Mouse (Mus musculus): ENCODE measurements around the gene Fbxw21.

Fbxw21 gene

DNA sequence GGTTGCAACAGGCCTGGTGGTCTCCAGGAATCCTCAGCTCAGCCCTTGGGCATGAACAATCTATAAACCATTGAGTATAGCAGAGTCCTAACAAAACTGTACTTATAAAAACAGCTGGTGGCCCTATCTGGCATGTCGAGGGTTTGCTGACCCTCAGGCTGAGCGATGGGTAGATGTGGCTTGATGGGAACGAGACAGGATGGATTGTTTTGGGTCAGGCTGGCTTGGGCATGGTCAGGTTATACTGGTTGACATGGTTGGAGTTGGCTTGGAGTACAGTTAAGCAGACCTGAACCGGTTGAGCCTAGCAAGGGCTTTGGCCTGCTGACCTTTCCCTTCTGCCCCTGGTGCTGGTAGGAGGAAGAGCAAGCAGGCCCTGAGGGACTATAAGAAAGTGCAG lies 50.7 kb downstream of the Fbxw21 start:
- no peak for DNase-seq (ENCODE audit: low spot score)

DNA sequence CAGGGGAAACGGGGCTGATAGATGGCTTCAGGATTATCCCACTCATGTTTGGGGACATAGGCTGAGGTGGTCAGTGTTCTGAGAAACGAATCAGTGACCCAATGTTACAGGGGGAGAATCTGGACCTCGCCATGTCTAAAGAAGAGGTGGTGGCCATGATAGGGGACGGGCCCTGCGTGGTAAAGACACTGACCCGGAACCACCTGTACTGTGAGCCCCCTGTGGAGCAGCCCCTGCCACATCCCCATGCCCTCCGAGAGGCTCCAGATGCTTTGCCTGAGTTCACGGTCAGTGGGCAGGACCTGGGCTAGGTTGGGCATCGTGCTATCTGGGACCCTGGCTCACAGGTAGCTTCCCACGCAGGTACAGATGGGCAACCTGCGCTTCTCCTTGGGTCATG lies 51.6 kb downstream of the Fbxw21 start:
- DNase-seq (ENCODE audit: low spot score) = no peak

DNA sequence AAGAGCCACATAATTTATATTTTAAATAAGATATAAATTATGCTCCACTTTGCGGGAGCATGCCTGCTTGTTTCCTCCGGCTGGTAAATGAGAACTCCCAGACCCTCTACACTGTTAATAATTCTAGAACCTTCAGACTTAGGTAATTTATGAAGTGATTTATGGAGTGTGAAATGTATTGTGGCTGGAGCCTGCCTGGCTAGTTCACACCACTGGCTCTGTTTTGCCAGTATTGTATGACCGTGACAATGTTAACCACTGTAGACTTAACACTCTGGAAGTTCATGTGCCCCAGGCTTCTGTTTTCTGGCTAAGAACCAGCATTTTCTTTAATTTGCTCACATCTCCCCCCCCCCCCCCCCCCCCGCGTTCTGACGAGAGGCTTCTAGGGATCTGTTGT lies 54.5 kb downstream of the Fbxw21 start:
- DNase-seq (ENCODE audit: low spot score) = no peak

DNA sequence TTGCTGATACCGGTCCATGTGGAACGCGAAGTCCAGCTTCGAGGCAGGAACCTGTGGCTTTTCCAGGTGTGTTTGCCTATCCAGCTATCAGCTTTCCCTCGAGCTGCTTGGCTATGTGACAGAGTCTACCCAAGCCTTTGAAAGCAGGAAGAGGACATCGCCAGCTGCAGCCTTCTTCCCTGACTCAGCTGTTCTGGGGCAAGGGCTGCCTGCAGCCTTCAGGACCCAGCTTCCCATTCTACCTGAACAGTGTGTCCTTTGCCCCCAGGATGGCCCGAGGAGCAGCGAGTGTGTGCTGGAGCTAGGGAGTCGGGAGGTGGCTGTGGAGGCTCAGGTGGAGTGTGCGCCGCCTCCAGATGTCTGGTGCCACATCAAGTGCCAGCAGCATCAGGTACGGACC lies 56.2 kb downstream of the Fbxw21 start:
- DNase-seq (ENCODE audit: low spot score) = no peak

- DNase-seq (ENCODE audit: low spot score) = no peak
Observed at GRCm38 (mm10) chr9:109105011-109105410, 56.8 kb downstream of the Fbxw21 start.

- DNase-seq (ENCODE audit: low spot score) = no peak
Observed at GRCm38 (mm10) chr9:109104083-109104482, 57.8 kb downstream of the Fbxw21 start.

GRCm38 (mm10) chr9:109103250-109103649 lies 58.6 kb downstream of the Fbxw21 start:
- no peak for DNase-seq (ENCODE audit: low spot score)

- DNase-seq (ENCODE audit: low spot score) = no peak
Observed at GRCm38 (mm10) chr9:109102541-109102940, 59.3 kb downstream of the Fbxw21 start.

DNA sequence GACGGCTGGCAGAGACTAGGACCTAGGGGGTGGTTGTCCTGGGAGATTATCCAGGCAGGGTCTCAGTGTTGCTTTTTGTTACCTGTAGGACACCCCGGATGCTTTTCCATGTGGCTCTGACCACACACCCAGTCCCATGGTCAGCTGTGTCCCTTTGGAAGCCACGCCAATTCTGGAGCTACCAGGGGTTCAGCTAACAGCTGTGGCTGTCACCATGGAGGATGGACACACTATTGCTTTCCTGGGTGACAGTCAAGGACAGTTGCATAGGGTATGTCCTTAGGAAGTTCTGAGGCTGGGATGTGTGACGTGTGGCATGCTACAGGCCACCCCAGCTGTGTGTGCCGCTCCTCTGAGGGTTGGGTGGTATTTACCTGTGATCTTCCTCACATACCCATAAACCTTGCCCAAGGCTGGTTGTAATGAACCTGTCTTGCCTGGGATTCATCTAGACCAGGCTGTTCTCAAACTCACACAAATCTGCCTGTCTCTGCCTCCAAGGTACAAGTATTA lies 59.9 kb downstream of the Fbxw21 start:
- DNase-seq (ENCODE audit: low spot score) = no peak

GRCm38 (mm10) chr9:109100307-109100928 lies 61.4 kb downstream of the Fbxw21 start:
- DNase-seq (ENCODE audit: low spot score) = no peak

- DNase-seq (ENCODE audit: low spot score) = no peak
Observed at GRCm38 (mm10) chr9:109098969-109099368, 62.9 kb downstream of the Fbxw21 start.

DNA sequence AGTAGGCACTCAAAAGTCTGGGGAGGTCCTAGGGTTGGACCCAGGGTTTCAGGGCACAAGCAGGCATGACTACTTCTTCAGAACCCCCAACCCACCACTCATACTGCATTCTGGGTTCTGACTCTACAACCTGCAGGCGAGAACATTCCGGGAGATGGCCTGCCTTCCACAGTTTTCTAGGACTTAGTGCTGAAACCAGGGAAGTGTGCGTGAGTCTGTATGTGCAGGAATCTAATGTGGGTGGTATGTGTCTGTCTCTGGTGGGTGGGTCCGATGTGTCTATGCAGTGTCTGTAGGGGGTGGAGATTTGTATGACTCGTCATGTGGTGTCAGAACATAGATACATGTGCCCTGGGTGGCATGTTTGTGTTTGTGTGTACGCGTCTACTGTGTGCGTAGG lies 63.5 kb downstream of the Fbxw21 start:
- no peak for DNase-seq (ENCODE audit: low spot score)

DNA sequence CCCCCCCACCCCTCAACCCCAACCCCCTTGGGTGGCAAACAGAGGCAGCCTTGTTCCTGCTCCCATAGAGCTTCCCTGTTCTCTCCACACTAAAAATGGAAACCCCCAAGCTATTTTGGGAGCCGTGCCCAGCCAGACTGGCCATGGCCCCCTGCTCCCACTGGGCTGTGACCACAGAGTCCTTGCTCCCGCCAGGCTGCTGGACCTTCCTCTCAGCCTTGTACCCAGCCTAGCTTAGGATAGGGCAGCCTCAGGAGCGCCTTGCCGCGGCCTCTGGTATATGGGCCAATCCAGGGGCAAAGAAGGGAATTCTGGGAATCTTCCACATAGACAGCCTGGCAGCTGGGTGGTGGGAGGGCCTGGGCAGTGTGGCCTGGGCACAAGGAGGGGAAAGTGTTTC lies 64.0 kb downstream of the Fbxw21 start:
- DNase-seq (ENCODE audit: low spot score) = no peak

GRCm38 (mm10) chr9:109097291-109097690 lies 64.5 kb downstream of the Fbxw21 start:
- DNase-seq (ENCODE audit: low spot score) = no peak

DNA sequence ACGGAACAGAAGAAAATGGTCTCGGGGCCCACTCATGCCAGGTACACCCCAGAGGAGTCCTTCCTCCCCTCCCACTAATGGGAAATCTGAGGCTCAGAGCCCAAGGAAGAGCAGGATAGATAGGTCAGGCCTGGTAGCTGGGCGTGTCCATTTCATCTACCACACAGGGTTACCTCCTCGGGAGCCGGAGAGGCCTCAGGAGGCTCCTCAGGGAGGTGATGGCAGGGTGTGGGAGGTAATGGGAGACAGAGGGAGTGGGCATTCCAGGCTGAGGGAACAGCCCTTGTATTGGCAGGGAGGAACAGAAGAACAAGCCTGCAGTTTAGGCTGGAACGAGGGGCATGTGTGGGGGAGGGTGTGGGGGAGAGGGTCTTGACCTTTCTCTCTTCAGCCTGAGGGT lies 65.0 kb downstream of the Fbxw21 start:
- no peak for DNase-seq (ENCODE audit: low spot score)

- DNase-seq (ENCODE audit: low spot score) = no peak
Observed at GRCm38 (mm10) chr9:109096251-109096661, 65.6 kb downstream of the Fbxw21 start.

DNA sequence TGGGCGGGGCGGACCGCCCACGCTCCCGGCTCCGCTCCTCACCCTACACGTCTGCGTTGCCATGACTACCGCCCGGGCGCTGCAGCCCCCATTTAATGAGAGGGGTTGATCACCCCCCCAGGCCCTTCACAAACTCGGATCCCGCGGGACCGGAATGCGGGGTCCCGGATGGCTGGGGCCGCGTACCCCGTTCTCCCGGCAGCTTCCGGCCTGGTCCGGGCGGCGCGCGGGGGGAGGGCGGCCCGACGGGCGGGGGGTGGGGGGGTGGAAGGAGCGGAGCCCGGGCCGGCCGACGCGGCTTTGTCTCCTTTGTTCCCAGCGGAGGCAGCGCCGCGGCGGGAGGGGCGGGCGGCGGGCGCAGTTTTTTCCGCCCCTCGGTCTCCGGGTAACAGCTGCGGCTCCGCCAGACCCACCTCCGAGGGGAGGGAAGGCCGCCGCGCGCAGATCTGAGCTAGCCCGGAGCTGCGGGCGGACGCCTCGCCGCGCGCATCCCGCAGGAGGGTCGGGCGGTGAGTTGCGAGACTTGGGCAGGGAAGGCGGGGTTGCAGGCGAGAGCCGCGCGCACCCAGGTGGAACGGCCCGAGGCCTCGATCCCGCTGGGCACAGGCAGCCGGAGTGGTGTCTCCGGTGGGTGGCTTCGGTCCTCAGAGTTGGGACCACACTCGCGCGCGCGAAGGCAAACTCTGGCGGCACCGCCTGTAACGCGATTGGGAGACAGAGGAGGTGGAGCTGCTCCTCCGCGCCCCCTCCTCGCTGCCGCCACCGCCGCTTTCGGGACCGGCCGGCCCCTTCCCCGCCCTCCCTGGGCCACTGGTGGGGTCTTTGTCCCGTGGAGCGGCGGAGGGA lies 66.5 kb downstream of the Fbxw21 start, which contains the start of gene Plxnb1:
TSS of gene Plxnb1 (plus strand) at position 253 of the 846 bp plus-strand sequence.
- no peak for DNase-seq (ENCODE audit: low spot score)

GRCm38 (mm10) chr9:109094553-109095136 lies 67.2 kb downstream of the Fbxw21 start:
- DNase-seq (ENCODE audit: low spot score) = no peak

DNA sequence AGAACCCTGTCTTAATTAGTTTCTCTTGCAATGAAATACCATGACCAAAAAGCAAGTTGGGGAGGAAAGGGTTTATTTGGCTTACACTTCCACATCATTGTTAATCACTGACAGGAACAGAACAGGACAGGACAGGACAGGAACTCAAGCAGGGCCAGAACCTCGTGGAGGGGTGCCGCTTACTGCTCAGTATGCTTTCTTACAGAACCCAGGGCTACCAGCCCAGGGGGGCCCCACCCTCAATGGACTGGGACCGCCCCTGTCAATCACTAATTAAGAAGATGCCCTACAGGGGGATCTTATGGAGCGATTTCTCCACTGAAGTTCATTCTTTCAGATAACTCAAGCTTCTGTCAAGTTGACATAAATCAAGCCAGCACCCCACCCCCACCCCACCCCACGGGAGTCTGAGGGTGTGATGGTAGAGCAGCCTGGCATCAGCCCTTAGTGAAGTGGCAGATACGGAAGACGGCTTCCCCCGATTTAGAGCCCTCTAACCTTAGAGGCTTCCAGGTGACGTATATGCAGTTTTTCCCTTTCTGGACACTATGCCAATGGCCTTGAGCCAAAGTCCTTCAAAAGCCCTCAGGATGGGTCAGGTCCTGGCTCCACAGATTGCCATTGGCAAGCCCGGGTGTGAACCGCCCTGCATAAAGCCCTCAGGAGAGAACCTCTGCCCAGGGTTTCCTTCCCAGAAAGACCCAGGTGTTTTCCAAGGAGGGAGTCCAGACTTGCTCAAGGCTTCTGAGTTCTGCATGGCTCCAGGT lies 67.9 kb downstream of the Fbxw21 start:
- no peak for DNase-seq (ENCODE audit: low spot score)

GRCm38 (mm10) chr9:109092799-109093198 lies 69.0 kb downstream of the Fbxw21 start:
- no peak for DNase-seq (ENCODE audit: low spot score)

DNA sequence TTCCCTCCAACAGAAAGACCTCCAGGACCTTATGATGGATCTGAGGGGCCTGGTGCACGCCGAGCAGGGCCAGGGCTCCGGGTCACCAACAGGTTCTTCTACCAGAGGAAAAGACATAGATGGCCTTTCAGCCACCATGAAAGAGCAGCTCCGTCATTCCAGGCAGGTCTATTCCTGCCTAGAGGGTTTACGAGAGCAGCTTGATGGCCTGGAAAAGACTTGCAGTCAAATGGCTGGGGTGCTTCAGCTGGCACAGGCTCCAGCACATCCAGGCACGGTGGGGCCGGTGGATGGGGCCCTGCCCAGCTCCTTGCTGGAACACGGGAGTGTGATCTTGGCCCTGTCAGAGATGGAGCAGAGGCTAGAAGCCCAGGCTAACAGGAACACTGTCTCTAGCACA lies 70.0 kb downstream of the Fbxw21 start:
- DNase-seq (ENCODE audit: low spot score) = no peak

GRCm38 (mm10) chr9:109090446-109090845 lies 71.4 kb downstream of the Fbxw21 start:
- DNase-seq (ENCODE audit: low spot score) = no peak
